11 mouse cellular contexts compared by ENCODE assay signal in the genomic region with DNA sequence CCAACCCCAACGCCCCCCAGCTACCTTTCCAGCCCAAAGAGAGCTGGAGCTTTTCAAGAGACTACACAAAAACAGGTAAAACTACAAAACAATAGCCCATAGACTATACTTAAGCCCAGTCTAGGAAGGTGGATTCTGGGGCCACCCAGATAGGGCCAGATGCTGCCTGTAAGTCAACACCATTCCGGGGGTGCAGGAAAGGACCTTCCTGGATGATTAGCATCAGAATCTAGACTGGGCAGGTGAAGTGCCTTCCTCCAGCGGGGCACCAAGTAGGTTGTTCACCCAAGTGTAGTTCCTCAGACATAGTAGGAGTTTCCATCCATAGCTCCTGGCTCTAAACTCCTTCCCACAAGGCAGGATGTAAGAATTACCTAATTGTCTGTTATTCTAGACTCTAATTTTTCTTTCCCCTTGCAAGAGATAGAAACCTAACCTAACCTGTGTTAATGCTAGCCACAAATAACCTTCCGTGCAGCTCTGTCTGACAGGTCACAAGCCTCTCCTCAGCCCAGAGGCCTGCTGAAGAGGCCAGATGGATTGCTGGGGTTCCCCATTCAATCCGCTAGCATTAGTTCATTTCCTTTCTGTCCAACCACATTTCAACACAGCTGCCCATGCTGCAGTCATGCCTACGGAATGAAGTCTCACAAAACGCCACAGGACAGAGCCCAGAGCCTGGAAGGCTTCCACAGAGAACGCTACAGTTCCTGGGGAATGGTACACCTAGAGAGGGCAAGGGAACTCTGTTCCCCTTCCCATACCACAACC. TPM values are rescaled to one million over a fixed set of nuclear protein-coding genes. Genes with fewer than 3 reads are reported as not detected.
DNase-seq lines count a peak whose midpoint lies in the region; ATAC-seq and TF ChIP-seq lines count a peak whose summit lies in the region.
"Had no signal": no experiment of that assay in that cellular context is flagged by ENCODE, and none has a peak within 500 bp of the region (broad histone marks: within the 10 kb centered on the region; RNA-seq: fewer than 3 reads in every experiment).

No protein-coding gene starts in this region.

- intact Hi-C loops in heart, postnatal 14 days (cut with DNase I), result no loop called here

- WGBS in heart, embryonic 13.5 days, result 62% methylated on average over 8 of the region's 8 CpGs
- WGBS in lung, postnatal 0 days, result 63% methylated on average over 8 of the region's 8 CpGs

- peak overlapping the region; percentile 29; the same call in 1 of the 2 replicates for H3K9ac ChIP-seq in heart, embryonic 13.5 days
- no peak overlapping the region for H3K9ac ChIP-seq in lung, postnatal 0 days (replicated peaks; ENCODE audit: low read depth)

- no peaks in the 10 kb centered on the region for H3K9me3 ChIP-seq in heart, embryonic 13.5 days
- H3K9me3 ChIP-seq in lung, postnatal 0 days (ENCODE audit: low read length), result no peaks in the 10 kb centered on the region

- H3K4me2 ChIP-seq in heart, embryonic 13.5 days, result no peak overlapping the region
- no peak overlapping the region for H3K4me2 ChIP-seq in lung, postnatal 0 days (replicated peaks; ENCODE audit: low read depth, low read length)

- no peak for DNase-seq in heart, postnatal 14 days
- DNase-seq in lung, postnatal 0 days (ENCODE audit: low spot score), result peak; percentile 29
- DNase-seq in lung, postnatal 14 days, result no peak
- no peak for DNase-seq in adrenal gland, adult (ENCODE audit: inconsistent age in 2 of 2, low spot score in 1 of 2)
- DNase-seq in frontal cortex, adult 2 months (ENCODE audit: extremely low spot score in 1 of 2, low spot score in 1 of 2), result no peak
- no peak for DNase-seq in cerebellum, adult 9-11 months
- DNase-seq: gastrocnemius, postnatal 10 days; lung, postnatal 4 days; thymus, postnatal 14 days had no signal

- no peak overlapping the region for H3K4me3 ChIP-seq in heart, embryonic 13.5 days
- H3K4me3 ChIP-seq in lung, postnatal 0 days (ENCODE audit: low read depth, low read length), result no peak overlapping the region

- peak overlapping the region; percentile 20 for H3K27ac ChIP-seq in heart, embryonic 13.5 days (replicated peaks)
- no peak overlapping the region for H3K27ac ChIP-seq in lung, postnatal 0 days (ENCODE audit: low read length)

- TF ChIP-seq CTCF in lung, postnatal 0 days (IDR thresholded peaks at IDR 0.05), result no peak

- no peaks in the 10 kb centered on the region for H3K27me3 ChIP-seq in heart, embryonic 13.5 days (replicated peaks)
- no peaks in the 10 kb centered on the region for H3K27me3 ChIP-seq in lung, postnatal 0 days (replicated peaks; ENCODE audit: insufficient read depth, low read length)

- no peak for TF ChIP-seq EP300 in lung, postnatal 0 days (IDR thresholded peaks at IDR 0.05)

- no peak for ATAC-seq in heart, embryonic 13.5 days (ENCODE audit: extremely low read depth, insufficient number of reproducible peaks, low FRiP score, low TSS enrichment)
- ATAC-seq in lung, postnatal 0 days, result no peak
- peak; percentile 83 to 86 for ATAC-seq in hematopoietic stem cell, adult 5-6 weeks (replicated peaks in 1 of 2; ENCODE audit: insufficient read depth in 1 of 2, low FRiP score in 2 of 2, low TSS enrichment in 1 of 2, low read depth in 1 of 2, poor library complexity in 2 of 2, severe bottlenecking in 2 of 2)

- no peaks in the 10 kb centered on the region for H3K36me3 ChIP-seq in heart, embryonic 13.5 days
- H3K36me3 ChIP-seq in lung, postnatal 0 days (ENCODE audit: insufficient read depth, low read length), result no peaks in the 10 kb centered on the region

- H3K4me1 ChIP-seq in heart, embryonic 13.5 days, result peaks cover 60% of the 10 kb centered on the region
- H3K4me1 ChIP-seq in lung, postnatal 0 days (ENCODE audit: insufficient read depth, low read depth, low read length), result peaks cover 3% of the 10 kb centered on the region; the same call in 1 of the 2 replicates

RNA-seq across cellular contexts. Expression of gene Fam3c, which starts 8.7 kb away (rescaled TPM):
- polyA plus RNA-seq in heart, embryonic 13.5 days (2015; fragmentation: Nextera tagmentation; extraction: Ambion mirVana), result 43.1 and 48.1 TPM in 2 replicates
- total RNA-seq in heart, postnatal 14 days (2021), result 10 to 100 TPM; 28.9 to 29.0 TPM
- polyA plus RNA-seq in lung, postnatal 0 days (2015; fragmentation: Nextera tagmentation; extraction: Ambion mirVana), result 66.9 and 74.8 TPM in 2 replicates
- total RNA-seq in hematopoietic stem cell, adult 5-6 weeks (2017), result 57.2 and 79.3 TPM in 2 replicates
- polyA plus RNA-seq in frontal cortex, adult 2 months (2012; rRNA removed), result 46.1 and 51.6 TPM in 2 replicates

RNA-seq across cellular contexts. Expression of gene Wnt16, which starts 59.3 kb away (rescaled TPM):
- 3.1 and 3.4 TPM in 2 replicates for polyA plus RNA-seq in heart, embryonic 13.5 days (2015; fragmentation: Nextera tagmentation; extraction: Ambion mirVana)
- under 1 TPM; 0.33 to 0.34 TPM for total RNA-seq in heart, postnatal 14 days (2021)
- 0.26 TPM in 1 of 2 replicates, not detected in the other for polyA plus RNA-seq in lung, postnatal 0 days (2015; fragmentation: Nextera tagmentation; extraction: Ambion mirVana)
- not detected in 2 replicates for total RNA-seq in hematopoietic stem cell, adult 5-6 weeks (2017)
- 0.42 and 0.46 TPM in 2 replicates for polyA plus RNA-seq in frontal cortex, adult 2 months (2012; rRNA removed)

Comparison
In these comparisons a context has a peak if more than half of its experiments do, and no peak if none do; other contexts are left out.
1. ATAC-seq: peak in hematopoietic stem cell, adult 5-6 weeks (2 of 2); none in heart, embryonic 13.5 days (single experiment) and lung, postnatal 0 days (single experiment).